Mouse (Mus musculus) layer of hippocampus, adult 8-10 months (tissue): ENCODE results near the gene Fam214a. TPM values are rescaled to one million over a fixed set of nuclear protein-coding genes. Genes with fewer than 3 reads are reported as not detected.

Source experiments
- DNase-seq, 2 experiments: peaks; one replicate each; pipeline ENCODE4 v3.0.0; 2022; ENCODE audit warnings: low spot score in 2 of 2
- total RNA-seq, 4 experiments: library from RNA; stranded (reverse); gene quantifications; 2 replicates each; pipeline ENCODE4 v1.2.4; 2022

Gene Fam214a
- total RNA-seq, 4 experiments from 2014 or later, result 41.4 to 54.5 (median 46.0) TPM

DNA sequence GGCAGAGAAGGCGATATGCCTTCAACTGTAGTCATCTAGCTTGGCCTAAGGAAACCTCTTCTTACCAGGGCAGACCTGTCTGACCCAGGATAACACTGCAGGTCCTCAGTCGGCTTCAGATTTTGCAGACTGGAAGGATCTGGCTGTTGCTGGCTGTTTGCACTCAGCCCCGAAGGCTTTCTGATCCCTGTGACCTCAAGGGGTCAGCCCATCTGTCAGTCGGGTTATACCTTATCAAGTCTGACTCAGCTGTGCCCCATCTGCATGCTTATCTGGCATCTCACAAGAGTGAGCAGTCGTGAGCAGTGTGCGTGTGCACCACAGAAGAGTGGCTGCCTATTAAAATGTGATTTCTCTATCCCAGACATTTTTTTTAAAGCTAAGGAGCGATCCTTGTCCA, 71.4 kb downstream of the Fam214a start:
- DNase-seq, result no peak

DNA sequence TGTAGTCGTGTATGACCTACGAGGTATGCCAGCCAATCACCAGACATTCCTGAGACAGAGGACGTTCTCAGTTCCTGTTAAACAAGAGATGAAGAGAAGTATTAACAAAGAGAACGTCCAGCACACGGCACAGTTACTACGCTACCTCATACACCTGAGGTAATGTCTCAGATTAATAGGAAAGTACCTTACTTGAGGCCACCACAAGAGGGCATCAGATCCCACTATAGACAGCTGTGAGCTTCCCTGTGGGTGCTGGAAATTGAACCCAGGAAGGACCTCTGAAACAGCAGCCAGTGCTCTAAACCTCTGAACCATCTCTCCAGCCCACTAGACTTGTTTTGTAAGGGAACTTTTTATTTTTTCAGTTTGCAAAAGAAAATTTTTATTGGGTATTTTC, 73.0 kb downstream of the Fam214a start:
- DNase-seq, result no peak

DNA sequence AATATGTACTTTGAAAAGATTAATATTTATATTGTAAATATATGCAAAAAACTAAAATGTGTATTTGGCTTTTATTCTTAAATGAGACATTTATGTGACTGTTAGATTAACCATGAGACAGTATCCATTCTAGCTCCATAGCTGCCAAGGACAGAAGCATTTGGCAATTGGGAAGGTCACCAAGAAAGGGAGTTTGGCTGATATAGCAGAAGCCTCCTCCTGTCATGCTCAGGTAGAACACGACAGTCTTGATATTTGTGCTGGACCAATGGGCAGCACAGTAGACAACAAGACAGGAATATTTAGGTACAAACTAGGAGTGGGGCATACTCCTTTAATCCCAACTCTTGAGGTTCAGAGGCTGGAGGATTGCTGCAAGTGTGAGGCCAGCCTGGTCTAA, 79.7 kb downstream of the Fam214a start:
- no peak for DNase-seq

DNA sequence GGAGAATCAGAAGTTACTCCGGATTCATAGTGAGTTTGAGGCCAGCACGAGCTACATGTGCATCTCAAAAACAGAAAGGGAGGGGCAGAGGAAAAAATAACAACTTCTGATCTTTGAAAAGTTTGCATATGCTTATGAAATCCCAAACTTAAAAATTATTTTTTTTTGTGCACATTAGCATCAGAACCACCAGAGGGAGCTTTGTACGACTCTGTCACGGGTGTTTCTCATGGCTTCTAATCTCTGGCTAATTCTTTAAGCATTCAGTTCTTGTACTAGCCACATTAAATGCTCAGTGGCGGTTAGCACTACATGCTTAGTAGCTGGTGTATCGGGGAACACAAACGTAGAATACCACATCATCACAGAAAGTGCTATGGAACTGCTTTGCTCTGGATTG, 80.5 kb downstream of the Fam214a start:
- DNase-seq, result no peak

DNA sequence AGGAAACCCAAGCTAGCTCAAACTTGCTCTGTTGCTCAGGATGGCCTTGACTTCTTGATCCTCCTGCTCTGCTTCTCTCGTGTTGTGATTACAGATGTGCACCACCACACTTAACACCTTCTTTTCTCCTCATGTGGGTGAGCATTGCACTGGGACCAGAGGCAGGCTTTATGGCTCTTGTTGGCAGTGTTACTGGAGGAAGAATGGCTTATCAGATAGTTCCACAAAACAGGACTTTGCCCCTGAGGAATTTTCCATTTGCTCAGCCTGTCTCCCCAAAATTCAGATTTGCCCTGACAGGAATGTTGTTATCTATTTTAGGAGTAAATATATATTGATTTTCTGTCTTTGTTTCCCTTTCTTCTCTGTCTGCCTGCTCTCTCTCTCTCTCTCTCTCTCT, 82.0 kb downstream of the Fam214a start:
- DNase-seq, result no peak

DNA sequence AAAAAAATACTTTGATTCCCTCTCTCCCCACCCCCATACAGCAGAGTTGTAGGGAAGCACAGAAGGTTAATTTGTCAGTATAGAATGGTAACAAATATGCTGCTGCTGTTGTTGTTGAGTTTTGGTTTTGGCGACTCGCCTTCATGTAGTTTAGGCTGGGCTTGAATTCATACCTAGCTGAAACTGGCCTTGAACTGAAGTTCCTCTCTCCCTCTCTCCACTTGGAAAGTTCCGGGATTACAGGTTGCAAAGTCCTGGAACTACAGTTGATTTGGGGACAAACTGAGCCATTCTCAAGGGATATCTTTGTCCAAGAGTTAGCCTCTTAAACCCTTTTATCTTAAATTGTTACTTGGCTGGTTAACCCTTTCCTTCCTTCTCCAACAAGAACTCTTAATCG, 83.3 kb downstream of the Fam214a start:
- DNase-seq, result no peak

DNA sequence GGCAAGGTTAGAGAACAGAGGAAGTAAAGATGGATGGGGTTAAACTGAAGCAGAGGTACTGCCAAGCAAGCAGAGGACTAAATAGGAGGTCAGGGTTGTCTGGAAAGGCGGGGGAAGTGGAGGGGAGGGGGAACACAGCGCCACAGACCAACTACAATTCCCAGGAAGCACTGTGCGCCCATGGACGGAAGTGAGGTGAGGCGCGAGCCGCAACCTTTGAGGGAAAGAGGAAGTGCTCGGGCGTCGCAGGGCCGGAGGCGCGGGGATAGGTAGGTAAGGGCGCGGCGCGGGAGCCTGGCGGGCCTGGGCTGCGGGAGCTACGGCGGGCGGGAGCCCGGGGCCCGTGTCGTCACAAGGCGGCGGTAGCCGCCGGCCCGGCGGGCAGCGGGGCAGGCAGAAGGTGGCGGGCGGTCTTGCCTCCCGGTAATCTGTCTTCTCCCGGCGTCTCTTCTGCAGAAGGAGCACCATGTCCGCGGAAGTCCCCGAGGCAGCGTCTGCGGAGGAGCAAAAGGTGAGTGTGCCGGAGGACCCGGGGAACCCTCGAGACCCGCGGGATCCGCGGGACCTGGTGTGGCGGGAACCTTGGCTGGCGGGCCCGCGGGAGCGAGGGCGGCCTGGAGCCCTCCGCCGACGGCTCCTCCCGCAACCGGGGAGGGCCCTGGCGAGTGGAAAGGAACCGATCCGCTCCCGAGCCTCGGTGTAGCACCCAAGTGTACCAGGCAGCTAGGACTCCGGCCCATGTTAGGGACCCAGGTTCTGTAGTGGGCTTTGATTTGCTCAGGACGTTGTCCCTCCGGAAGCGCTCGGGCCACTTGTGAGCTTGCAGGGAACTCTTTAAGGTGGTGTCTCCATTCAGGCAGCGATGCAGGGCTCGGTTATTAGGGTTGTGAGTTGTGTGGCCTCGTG, 85.0 kb downstream of the Fam214a start, which contains the start of gene Arpp19:
Gene Arpp19, plus strand, starts transcription at position 164 of the 906 bp plus-strand sequence.
- peak; percentile 81 to 85 for DNase-seq

DNA sequence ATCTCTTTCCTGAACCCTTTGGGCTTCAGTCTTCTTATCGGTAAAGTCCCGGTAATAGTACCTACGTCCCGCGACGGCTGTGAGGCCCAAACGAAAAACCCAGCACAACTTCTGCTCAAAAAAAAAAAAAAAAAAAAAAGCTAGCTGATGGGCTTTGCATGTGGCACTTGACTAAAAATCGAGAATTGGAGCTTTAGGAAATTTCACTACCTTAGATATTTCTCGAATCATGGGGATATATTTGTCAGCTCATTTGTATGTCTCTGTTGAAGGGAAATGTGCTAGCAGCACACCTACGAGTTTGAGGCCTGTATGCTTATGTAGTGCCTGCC, 85.6 kb downstream of the Fam214a start:
- DNase-seq, result no peak

DNA sequence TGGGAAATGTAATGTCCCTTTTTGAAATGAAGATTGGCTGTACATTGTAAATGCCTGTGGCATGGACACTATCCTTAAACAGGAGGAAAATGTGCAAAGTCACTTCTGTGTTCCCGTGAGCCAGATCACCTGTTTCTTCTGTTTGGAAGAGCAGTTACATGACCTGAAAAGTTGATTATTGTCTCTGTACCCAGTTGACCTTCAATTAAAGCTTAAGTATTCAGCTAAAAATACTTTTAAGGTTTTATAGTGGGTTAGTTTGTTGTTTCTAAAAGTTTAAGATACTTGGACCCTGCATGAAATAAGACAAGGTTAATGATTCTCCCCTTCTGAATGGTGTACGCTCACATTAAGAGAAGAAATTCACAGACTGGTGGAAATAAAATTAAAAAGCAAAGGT, 87.9 kb downstream of the Fam214a start:
- no peak for DNase-seq

DNA sequence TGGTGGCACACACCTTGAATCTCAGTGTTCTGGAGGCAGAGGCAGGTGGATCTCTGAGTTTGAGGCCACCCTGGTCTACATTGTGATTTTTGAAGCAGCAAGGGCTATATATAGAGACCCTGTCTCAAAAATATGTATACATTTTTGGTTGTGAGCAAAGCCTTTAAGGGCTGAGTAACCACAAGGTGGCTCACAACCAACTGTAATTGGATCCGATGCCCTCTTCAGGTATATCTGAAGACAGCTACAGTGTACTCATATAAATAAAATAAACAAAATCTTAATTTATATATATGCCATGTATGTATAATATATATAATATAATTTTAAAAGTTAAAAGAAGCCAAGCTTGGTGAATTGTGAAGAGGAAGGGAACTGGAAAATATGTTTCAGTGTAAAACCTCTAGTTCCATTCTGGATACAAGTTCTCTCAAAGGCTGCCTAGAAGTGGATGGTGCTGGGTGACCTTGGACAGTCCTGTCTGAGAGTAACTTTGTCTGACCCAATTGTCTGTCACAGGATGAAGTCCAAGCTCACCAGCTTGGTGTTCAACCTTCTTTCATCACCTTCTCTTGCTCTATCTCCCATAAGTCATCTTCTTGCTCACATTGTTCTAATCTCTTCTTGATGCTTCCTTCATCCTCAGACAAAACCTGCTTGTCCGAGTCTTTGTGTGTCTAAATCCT, 89.3 kb downstream of the Fam214a start:
- no peak for DNase-seq

DNA sequence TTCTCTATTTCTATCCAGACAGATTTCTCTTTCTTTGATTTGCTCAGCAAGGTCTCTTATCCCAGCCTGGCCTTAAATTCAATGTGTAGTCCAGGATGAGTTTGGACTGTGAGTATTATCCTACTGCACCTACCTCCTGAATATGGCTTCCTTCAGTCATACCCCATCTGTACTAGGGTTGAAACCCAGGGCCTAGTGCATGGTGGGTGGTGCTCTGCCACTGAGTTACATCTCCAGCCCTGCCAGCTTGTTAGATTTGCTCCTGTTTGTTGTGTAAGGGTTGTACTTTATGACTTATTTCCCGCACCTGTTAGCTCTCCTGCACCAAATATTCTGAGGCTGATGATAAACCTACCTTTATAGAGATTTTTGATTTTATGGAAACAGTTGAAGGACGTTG, 90.5 kb downstream of the Fam214a start:
- no peak for DNase-seq

DNA sequence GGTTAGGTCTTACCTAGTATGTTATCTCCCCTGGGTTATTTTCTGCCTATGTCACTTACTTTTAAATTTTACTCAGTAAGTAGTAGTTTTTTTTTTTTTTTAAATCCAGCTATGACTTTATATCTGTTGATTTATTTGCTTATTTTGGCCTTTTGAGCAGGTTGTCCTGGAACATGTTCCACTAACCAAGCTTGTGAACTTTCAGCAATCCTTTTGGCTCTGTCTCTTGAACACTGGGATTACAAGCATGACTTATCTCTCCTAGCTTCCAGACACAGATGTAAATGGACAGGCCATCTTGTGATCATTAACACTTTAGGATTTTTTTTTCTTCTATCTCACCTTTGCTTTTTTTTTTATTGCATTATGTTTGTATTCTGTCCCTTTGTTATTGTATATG, 94.4 kb downstream of the Fam214a start:
- DNase-seq, result no peak

DNA sequence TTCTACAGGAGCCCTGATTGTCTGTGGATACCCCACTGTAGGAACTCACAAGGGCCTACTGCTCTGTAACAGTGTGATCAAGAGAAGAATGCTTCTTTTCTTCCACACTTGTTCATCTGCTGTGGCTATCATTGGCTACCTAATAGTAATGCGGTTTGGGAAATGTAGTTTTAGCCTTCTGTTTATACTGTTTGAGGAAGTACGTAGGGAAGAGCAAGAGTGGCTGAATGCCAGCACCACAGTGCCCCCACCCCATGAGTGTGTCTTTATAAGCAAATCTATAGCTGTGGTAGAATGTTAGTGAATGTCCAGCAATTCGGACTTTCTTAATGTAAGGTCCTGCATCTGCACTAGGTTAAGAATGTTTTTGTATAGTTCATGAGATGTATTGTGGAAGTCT, 96.4 kb downstream of the Fam214a start:
- DNase-seq, result no peak

DNA sequence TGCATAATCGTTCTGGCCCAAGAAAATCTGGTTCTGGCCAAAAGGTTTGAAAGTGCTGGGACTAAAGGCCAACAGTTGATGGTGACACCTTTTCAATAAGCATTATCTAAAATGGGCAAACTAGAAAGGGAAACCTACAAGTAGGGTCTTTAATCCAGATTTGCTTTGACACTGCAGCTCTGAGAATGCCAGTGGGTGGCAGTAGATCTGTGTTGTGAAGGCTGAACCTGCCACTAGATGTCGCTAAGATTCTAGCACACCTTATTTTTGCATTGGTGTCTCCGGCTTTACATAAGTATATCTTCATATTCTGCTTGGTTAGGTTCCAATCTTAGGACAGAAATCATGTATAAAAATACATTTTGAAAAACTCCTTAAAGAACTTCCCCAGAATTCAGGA, 97.3 kb downstream of the Fam214a start:
- DNase-seq, result peak; percentile 66 to 80

DNA sequence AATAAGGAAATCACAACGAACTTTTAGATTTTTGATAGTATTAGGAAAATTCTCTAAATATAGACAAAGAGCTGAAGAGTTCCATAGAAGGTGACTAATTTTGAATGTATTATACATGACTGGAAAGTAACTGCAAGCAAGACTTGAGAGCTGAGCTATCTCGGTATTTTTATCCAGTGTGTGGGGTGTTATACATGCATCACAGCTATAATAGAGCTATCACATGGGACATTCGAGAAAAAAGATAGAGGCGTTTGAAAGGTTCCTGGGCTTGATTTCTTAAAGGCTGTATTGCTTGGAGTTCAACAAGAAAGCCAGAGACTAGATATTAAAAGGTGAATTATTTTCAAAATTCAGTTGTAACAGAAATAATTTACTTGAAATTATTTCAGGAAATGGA, 99.2 kb downstream of the Fam214a start:
- no peak for DNase-seq

DNA sequence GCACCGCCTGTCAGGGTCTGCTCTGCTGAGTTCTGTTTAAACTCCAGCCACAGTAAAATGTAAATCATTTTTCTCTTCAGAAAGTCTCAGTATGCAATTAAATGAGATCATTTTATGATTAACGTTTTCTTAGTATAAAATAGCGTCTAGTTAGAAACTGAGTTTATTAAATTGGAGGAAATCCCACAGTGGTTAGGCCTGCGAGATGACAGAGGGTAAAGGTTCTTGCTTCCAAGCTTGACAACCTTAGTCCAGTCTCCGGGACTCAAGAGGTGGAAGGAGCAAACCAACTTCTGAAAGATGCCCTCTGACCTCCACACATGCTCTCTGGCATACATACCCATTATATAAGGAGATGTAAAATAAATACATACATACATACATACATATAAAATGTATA, 102.4 kb downstream of the Fam214a start:
- DNase-seq, result no peak

DNA sequence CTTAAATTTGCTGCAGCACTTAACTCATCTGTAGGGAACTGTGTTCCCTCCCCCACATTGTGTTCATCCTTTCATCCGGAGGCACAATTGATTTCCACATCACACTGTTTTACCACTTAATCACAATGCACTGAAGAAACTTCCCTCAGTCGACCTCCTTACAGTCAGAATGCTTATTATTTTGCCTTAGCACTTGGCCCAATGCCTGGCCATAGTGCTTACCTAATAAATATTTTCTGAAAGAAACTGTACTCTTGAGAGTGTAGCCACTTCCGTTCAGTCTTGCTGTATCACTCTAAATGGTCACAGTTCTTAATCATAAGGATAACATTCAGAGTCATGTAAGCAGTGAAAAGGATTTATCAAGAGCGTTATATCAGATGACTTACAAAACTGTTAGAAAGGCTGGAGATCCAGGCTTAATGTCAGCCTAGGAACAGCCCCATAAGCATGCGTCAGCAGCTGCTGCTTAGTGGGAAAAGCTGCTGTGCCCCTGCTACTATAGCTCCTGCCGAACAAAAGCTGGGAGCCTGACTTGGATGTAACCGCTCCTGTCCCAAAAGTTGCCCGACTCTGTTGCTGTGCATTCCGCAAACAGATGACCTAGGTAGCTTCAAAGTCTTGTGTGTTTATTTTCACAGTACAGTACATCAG, 112.1 kb downstream of the Fam214a start:
- no peak for DNase-seq

DNA sequence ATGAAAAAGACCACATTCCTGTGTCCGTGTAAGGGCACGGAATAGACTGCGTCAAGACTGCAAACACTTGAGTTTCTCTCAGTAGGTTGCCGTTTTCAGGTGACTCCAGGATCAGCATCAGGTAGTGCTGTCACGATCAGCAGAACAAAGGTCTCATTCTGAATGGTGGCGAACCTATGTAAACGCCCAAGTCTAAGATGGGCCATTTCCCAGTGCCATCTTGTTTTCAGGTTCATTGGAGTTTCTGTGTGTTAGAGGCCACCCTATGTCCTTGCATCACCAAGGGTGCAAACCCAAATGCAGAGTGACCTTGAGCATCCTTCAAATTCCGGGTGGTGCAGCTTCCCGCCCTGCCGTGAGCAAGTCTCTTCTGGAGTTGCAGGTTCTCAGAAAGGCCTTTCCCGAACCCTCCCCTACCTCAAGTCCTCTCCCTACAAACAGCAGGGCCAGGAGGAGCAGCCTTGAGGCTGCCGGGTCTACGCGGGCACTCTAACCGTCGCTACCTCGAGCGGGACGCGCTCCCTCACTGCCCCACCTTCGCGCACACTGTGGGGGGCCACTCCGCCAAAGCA, 117.9 kb downstream of the Fam214a start, which contains the start of gene Myo5a:
Gene Myo5a, plus strand, starts transcription at position 559 of the 572 bp plus-strand sequence.
- no peak for DNase-seq

DNA sequence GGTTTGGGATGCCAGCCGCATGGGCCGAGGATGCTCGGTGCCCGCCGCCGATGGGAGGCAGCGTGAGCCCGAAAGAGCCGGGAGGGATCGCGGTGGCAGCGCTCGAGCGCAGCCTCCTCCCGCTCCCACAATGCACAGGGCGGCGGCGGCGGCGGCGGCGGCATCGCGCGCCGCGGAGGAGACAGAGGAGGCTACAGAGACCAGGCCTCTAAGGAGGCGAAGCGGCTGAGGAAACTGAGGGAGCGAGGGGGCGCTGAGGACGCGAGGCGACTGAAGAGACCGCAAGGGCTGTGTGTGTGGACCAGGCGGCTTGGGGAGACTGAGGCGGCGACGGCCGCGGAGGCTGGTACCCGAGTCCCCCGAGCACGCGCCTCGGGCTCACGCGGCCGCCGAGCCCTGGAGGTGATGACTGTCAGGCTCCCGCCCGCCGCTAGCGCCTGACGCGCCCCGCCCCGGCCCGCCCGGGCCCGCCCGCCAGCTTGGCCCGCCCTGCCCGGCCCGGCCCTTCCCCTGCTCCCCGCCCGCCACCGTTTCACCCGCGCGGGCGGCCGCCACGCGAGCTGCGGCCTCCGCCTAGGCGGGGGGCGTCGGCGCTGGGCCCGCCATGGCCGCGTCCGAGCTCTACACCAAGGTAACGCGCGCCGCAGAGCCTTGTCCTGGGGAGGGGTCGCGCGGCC, 118.5 kb downstream of the Fam214a start:
- peak; percentile 54 to 68 for DNase-seq

DNA sequence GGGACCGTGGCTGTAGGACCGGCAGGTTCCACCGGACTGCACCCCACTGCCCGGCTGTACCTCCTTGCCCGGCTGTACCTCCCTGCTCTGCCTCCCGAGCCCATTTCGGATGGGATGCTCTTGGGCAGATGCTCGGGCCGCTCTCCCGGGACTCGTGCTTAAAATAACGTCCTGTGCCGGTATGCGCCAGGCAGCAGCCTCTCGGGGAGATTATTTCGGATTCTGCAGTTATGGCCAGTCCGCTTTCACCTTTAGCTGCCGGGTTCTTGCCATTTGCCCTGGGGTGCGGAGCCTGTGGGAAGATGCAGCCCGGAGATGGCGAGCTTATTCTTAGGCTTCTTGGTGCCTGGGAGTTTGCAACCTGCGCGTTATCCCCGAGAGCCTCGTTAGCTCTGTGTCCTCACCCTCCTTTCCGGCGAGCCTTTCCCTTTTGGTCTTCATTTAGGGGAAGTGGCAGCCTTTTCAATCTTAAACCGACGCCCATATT, 119.1 kb downstream of the Fam214a start:
- peak; percentile 25 to 30 for DNase-seq

DNA sequence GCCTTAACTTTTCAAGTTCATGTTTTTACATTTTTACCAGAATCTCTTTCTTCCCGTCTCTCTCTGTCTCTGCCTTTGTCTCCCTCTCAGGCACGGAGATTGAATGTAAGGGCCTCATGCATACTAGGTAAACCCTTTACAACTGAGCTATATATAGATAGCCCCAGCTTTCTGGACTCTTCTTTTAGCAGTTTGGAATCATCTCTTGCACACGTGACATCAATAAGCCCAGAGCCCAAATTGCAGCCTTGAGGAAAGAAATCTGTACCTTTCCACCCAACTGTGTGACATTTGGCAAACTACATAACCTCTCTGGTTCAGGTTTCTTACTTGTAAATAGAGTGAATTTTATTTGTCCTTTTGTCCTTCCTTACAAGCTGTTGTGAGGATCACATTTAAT, 119.7 kb downstream of the Fam214a start:
- DNase-seq, result no peak
